Mouse (Mus musculus) hindbrain, embryonic 14.5 days (tissue): Measurements from ENCODE around the gene Fuca1. TPM values are rescaled to one million over a fixed set of nuclear protein-coding genes. Genes with fewer than 3 reads are reported as not detected.
A peak's percentile ranks its signal among the peaks of the same experiment; 100 is the strongest.

Experiments
- ATAC-seq: fragments of 200-750 bp; cut with Nextera tagmentation; 2 replicates; pipeline ENCODE4 v1.8.0; 2017; ENCODE audit warnings: moderate number of reproducible peaks, mild to moderate bottlenecking, moderate TSS enrichment, moderate library complexity; ENCODE audit not compliant: low FRiP score
- DNase-seq: peaks from one replicate; pipeline ENCODE4 v3.0.0-alpha.2; 2015; ENCODE audit warnings: low spot score
- H3K27ac ChIP-seq: fragments of 300-500 bp; sonication (generic); 2 replicates; pipeline ENCODE4 v1.5.1; 2014; ENCODE audit warnings: mild to moderate bottlenecking, moderate library complexity
- H3K27me3 ChIP-seq: fragments of 300-500 bp; sonication (generic); 2 replicates; pipeline ENCODE4 v1.6.1; 2014; ENCODE audit warnings: mild to moderate bottlenecking, low read length, mixed read lengths; ENCODE audit not compliant: control insufficient read depth, insufficient read depth
- H3K36me3 ChIP-seq: fragments of 300-500 bp; sonication (generic); replicated peaks from 2 replicates; pipeline ENCODE4 v1.6.1; 2014; ENCODE audit not compliant: control insufficient read depth, insufficient read depth
- H3K4me1 ChIP-seq: fragments of 300-500 bp; sonication (generic); replicated peaks from 2 replicates; pipeline ENCODE4 v1.6.1; 2014; ENCODE audit warnings: antibody characterized with exemption, low read length, mixed read lengths; ENCODE audit not compliant: control insufficient read depth, insufficient read depth
- H3K4me2 ChIP-seq: fragments of 300-500 bp; sonication (generic); replicated peaks from 2 replicates; pipeline ENCODE4 v1.6.1; 2014; ENCODE audit warnings: mild to moderate bottlenecking, moderate library complexity
- H3K4me3 ChIP-seq: fragments of 300-500 bp; sonication (generic); replicated peaks from 2 replicates; pipeline ENCODE4 v1.5.1; 2014; ENCODE audit warnings: mild to moderate bottlenecking, low read length
- H3K9ac ChIP-seq: fragments of 300-500 bp; sonication (generic); 2 replicates; pipeline ENCODE4 v1.6.1; 2014
- H3K9me3 ChIP-seq: fragments of 300-500 bp; sonication (generic); 2 replicates; pipeline ENCODE4 v1.6.1; 2016; ENCODE audit warnings: low read length; ENCODE audit not compliant: control insufficient read depth
- WGBS: fragments of 180-500 bp; shearing (Covaris S2); extraction: QIAGEN DNeasy Blood & Tissue Kit; methylation state at CpG from one replicate; pipeline ENCODE4 v1.1.7; 2014; 5-methylcytosine and 5-hydroxymethylcytosine counted together
- polyA plus RNA-seq: library from polyadenylated mRNA; unstranded; fragments of >200 nt; fragmentation: Nextera tagmentation; extraction: Ambion mirVana; gene quantifications from 2 replicates; pipeline ENCODE4 v1.2.1, GENCODE M21; 2014

The Fuca1 gene
- polyA plus RNA-seq, 1 experiment from 2014 or later: 72.0 TPM

DNA sequence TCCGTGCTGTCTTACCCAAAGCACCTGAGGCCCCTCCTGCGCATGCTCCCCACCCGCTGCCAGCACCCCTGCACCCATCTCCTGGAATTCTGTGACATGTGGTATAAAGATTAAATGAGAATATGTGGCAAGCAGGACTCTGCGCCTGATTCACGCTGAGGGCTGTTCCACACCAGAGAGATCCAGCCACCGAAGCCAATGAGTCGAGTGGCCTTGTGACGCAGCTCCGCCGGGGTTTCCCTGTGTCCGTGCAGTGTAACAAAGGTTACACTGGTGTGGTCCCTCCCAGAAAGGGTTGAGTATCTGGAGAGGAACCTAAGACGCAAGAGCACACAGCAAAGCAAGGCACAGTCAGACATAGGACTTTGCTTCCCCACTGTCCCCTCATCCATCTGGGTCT, 34.9 kb upstream of the Fuca1 start:
- 90% methylated on average over 12 of the region's 12 CpGs for WGBS
- Histone ChIP-seq H3K4me2 (no peak overlapping the region), H3K4me3 (no peak overlapping the region), H3K9ac (no peak overlapping the region), H3K36me3 (no peaks in the 10 kb centered on the region), H3K27me3 (no peaks in the 10 kb centered on the region), H3K4me1 (no peaks in the 10 kb centered on the region), H3K27ac (no peak overlapping the region), H3K9me3 (no peaks in the 10 kb centered on the region)
- DNase-seq (no peak), ATAC-seq (no peak)

DNA sequence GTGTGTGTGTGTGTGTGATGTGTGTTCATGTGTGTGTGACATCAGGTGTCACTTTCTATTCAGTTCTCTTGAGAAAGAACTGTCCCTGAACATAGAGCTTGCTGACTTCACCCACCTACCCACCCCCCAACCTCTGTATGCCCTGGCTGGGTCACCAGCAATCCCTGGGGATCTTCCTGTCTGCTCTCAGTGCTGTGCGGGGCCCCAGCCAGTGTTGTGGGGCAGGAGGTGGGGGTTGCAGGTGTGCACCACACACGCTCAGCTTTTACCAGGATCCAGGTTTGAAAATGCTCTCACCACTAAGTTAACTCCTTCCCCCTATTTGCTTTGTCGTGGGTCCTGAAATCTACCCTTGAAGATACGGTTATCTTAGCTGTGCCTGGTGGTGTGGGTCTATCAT, 34.4 kb upstream of the Fuca1 start:
- Histone ChIP-seq H3K4me2 (no peak overlapping the region), H3K9me3 (no peaks in the 10 kb centered on the region), H3K27ac (no peak overlapping the region), H3K4me3 (no peak overlapping the region), H3K36me3 (no peaks in the 10 kb centered on the region), H3K27me3 (no peaks in the 10 kb centered on the region), H3K9ac (no peak overlapping the region), H3K4me1 (no peaks in the 10 kb centered on the region)
- WGBS: 90% methylated on average over 4 of the region's 4 CpGs
- ATAC-seq: no peak
- no peak for DNase-seq

DNA sequence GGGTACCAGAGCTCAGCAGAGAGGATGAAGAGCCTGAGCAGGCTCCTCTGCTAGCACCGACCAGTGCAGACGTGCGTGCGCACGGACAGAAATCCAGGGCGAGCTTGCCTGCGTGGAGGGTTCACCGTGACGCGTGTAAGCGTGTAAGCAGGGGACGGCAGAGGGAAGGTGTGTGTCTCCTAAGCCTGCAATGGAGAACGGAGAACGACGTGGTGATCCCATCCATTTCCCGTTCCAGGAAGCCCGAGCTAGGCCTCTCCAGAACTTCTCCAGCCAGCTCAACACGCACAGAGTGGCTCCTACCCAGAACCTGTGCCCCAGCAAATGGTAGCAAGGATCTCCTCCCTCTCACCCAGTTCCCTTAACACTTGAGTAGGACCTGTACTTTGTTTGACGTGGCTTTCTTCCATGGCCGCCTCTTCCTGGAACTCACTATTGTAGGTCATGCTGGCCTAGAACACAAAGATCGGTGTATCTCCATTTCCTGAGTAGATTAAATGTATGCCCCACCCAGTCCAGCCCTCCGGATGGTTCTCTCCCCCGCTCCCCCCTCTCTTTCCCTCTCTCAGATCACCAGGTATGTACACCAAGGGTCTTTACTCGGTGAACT, 32.0 kb upstream of the Fuca1 start:
- Histone ChIP-seq H3K9ac (no peak overlapping the region), H3K4me3 (no peak overlapping the region), H3K27ac (no peak overlapping the region), H3K9me3 (no peaks in the 10 kb centered on the region), H3K4me2 (no peak overlapping the region), H3K27me3 (no peaks in the 10 kb centered on the region), H3K4me1 (no peaks in the 10 kb centered on the region), H3K36me3 (no peaks in the 10 kb centered on the region)
- DNase-seq (no peak), ATAC-seq (no peak)
- WGBS: 93% methylated on average over 24 of the region's 24 CpGs

DNA sequence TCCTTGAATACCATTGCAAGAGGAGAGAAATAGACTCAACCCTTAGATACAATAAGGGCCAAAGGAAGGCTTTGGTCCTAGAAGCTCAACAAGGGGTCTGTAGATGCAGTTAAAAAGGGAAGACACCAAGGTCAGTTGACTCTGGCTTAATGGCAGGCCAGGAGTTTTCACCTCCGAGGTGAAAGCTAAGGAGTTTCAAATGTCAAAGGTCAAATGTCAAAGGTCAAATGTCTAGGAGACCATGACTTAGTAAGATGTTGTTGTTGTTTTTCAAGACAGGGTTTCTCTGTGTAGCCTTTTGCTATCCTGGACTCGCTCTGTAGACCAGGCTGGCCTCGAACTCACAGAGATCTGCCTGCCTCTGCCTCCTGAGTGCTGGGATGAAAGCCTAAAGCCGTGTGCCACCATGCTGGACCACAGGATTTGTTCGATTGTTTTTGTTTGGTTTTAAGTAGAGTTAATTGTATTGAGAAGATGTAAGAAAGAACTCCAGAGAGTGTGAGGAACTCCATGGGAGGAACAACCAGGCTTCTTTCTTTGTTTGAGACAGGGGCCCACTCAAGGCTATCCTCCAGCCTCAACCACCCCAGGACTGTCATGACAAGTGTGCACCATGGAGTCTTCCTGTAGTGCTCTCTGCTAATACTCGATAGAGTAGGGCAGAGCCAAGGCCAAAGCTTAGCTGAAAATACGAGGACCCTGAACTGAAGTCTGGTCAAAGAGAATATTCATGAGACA, 31.2 kb upstream of the Fuca1 start:
- no peaks in the 10 kb centered on the region for H3K4me1 ChIP-seq
- 80% methylated on average over 7 of the region's 7 CpGs for WGBS
- no peak for DNase-seq

DNA sequence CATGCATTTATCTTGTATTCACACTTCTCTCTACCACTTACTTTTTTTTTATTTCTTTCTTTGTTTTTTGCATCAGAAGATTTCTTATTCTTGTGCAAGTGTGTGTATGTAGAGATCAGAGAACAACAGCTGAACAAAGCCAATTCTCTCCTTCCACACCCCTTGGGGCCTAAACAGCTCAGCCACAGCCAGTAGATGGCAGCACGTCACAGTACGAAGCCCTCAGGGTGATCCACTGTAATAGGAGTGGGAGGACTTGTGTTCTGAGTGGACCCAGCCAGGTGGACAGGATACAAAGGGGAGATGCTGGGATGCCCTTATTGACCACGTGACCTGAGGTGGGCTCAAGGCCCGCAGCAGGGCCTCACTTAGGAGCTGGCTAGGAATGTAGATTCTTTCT, 30.7 kb upstream of the Fuca1 start:
- Histone ChIP-seq H3K9ac (no peak overlapping the region), H3K4me2 (no peak overlapping the region), H3K27ac (no peak overlapping the region), H3K4me1 (no peaks in the 10 kb centered on the region), H3K4me3 (no peak overlapping the region), H3K27me3 (no peaks in the 10 kb centered on the region), H3K9me3 (no peaks in the 10 kb centered on the region), H3K36me3 (no peaks in the 10 kb centered on the region)
- peak; percentile 77 for DNase-seq
- ATAC-seq: peak; percentile 74; the same call in 1 of the 2 replicates
- WGBS: 12% methylated on average over 4 of the region's 4 CpGs

More for the DNA sequence above, 31.2 kb upstream of the Fuca1 start:
- ATAC-seq: no peak
- Histone ChIP-seq H3K27ac (no peak overlapping the region), H3K36me3 (no peaks in the 10 kb centered on the region), H3K27me3 (no peaks in the 10 kb centered on the region), H3K9ac (no peak overlapping the region), H3K4me2 (no peak overlapping the region), H3K4me3 (no peak overlapping the region), H3K9me3 (no peaks in the 10 kb centered on the region)

DNA sequence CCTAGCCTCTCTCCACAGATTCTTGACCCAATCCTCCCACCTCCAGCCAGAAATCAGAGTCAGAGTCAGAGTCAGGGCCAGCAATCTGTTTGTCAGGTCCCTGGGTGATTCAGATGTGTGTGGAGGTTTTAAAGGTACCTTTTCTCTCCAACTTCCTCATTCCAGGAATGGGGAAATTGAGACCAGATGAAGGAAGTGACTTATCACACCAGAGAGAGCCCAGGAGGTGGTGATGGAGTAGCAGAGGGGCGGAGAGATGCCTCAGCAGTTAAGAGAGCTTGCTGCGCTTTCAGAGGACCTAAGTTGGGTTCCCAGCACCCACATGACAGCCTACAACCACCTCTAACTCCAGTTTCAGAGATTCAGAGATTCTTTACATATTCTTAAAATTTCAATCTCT, 29.0 kb upstream of the Fuca1 start:
- no peak overlapping the region for H3K4me3 ChIP-seq
- no peaks in the 10 kb centered on the region for H3K36me3 ChIP-seq
- H3K9me3 ChIP-seq: no peaks in the 10 kb centered on the region
- no peak for ATAC-seq
- no peaks in the 10 kb centered on the region for H3K4me1 ChIP-seq
- H3K27ac ChIP-seq: no peak overlapping the region
- WGBS: 82% methylated on average over 2 of the region's 2 CpGs
- no peak for DNase-seq
- H3K4me2 ChIP-seq: no peak overlapping the region
- H3K27me3 ChIP-seq: no peaks in the 10 kb centered on the region
- no peak overlapping the region for H3K9ac ChIP-seq

DNA sequence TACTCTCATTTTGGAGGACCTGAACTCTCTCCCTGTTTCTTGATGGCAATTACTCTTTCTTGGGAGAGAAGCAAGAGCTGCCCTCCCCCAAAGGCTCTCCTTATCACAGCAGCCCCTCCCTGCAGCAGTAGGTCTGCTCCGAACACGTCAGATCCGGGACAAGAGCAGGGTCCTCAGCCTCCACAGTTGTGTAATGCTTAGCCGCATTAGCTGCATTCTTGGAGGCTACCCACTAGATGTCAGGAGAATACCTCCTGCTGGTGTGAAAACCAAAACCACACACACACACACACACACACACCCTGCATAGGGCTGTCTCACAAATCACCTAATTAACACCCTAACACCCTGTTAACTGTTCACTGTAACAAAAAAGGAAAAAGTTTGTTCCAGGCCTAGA, 27.7 kb upstream of the Fuca1 start:
- no peaks in the 10 kb centered on the region for H3K4me1 ChIP-seq
- 73% methylated on average over 4 of the region's 4 CpGs for WGBS
- no peaks in the 10 kb centered on the region for H3K9me3 ChIP-seq
- H3K27ac ChIP-seq: no peak overlapping the region
- no peak overlapping the region for H3K4me3 ChIP-seq
- H3K36me3 ChIP-seq: no peaks in the 10 kb centered on the region
- ATAC-seq (no peak), DNase-seq (no peak)
- no peaks in the 10 kb centered on the region for H3K27me3 ChIP-seq
- H3K4me2 ChIP-seq: no peak overlapping the region
- H3K9ac ChIP-seq: no peak overlapping the region

DNA sequence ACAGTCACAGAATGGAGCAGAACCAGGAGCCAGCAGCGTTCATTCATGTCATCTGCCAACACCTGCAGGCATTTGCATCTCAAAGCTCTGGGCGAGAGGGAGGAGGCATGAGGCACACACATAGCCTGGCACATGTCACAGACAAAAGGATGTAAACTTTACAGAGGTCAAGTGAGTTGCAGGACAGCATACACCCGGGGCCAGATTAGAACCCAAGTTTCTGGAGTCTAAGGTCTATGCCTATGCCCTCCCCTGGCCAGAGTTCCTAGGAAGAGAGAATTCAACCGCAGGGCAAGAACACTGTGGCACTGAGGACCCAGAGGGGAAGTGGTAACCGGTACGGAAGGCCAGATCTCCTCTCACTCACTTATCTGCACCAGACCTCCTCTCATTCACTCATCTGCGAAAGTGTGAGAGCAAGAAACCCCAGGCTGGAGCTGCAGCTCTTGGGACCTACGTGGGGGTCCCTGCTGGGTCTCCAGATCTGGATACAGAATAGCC, 25.4 kb upstream of the Fuca1 start, which contains the start of gene Cnr2:
Gene Cnr2, plus strand, starts transcription at position 324 of the 501 bp plus-strand sequence.
- Histone ChIP-seq H3K4me2 (no peak within 1 kb of the TSS), H3K27me3 (no peaks in the 10 kb centered on the region), H3K4me3 (no peak within 1 kb of the TSS), H3K27ac (no peak within 1 kb of the TSS), H3K9ac (no peak within 1 kb of the TSS), H3K9me3 (no peaks in the 10 kb centered on the region), H3K36me3 (no peaks in the 10 kb centered on the region), H3K4me1 (no peaks in the 10 kb centered on the region)
- ATAC-seq (no peak), DNase-seq (no peak)
- WGBS: 53% methylated on average over 8 of the region's 8 CpGs

DNA sequence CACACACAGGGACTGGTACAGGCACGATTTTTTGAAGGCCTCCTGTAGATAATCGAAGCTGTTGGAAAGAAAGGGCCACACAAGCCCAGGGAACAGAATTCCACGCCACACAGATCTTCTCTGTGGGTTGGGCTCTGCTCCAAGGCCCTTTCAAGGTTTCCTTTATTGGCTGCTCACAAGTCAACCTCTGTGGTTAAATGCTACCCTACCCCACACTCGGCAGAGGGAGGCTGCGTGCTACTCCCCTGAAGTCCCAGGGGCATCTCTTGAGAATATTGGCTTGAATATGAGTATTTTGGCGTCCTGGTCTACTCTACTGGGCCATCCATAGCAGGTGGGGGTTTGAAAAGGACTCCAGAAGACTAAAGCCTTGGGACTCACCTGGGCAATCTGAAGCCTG, 24.4 kb upstream of the Fuca1 start:
- Histone ChIP-seq H3K27ac (no peak overlapping the region), H3K36me3 (no peaks in the 10 kb centered on the region), H3K4me2 (no peak overlapping the region), H3K27me3 (no peaks in the 10 kb centered on the region), H3K9ac (no peak overlapping the region), H3K4me3 (no peak overlapping the region), H3K9me3 (no peaks in the 10 kb centered on the region), H3K4me1 (no peaks in the 10 kb centered on the region)
- no peak for ATAC-seq
- no peak for DNase-seq
- 77% methylated on average over 6 of the region's 6 CpGs for WGBS
